Mouse (Mus musculus): ENCODE results near the gene Ric8a.

DNA sequence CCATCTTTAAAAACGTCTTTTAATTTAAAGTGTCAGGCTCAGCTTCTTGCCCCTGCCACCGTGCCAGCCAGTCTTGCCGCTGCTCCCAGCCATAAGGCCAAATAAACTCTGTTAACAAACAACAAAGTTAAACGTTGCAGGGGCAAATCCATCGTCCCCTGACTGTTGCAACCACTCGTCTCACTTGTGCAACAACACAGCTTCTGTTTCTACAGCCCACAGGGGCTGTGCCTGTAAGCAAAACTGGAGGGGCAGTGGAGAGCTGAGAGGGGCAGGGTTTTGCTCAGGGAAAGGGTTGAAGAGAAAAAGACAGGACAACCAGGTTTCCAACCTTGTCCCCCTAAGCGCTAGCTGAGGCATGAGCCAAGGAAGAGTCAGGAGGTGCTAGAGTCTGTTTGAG lies 51.4 kb downstream of the Ric8a start:
- TF ChIP-seq CTCF (IDR thresholded peaks at IDR 0.05): no peak
- TF ChIP-seq EP300 (IDR thresholded peaks at IDR 0.05): peak; percentile 18; the same call in 1 of the 2 replicates

Data from lung, postnatal 0 days (tissue).